Mouse (Mus musculus) MEL (cell line): ENCODE measurements around the gene Glp1r. TPM values are rescaled to one million over a fixed set of nuclear protein-coding genes. Genes with fewer than 3 reads are reported as not detected.

Experiments used
- DNase-seq: peaks from one replicate; pipeline ENCODE4 v3.0.0; 2011; ENCODE audit warnings: low read depth, low spot score
- H3K27ac ChIP-seq: 2 replicates; pipeline ENCODE4 v1.5.1; 2012; ENCODE audit warnings: low read depth, mild to moderate bottlenecking, control low read depth, low read length, moderate library complexity; ENCODE audit not compliant: control insufficient read depth
- H3K27me3 ChIP-seq, 2 experiments: fragments of 150-350 bp in 1 of 2; sonication (generic) in 1 of 2; 2 replicates each; pipeline ENCODE4 v1.6.1; 2012; ENCODE audit warnings: low read length in 2 of 2, mild to moderate bottlenecking in 2 of 2, improper control_type of control experiment in 1 of 2, moderate library complexity in 1 of 2; ENCODE audit not compliant: insufficient read depth in 2 of 2, control insufficient read depth in 1 of 2
- H3K36me3 ChIP-seq, 2 experiments: 2 replicates each; pipeline ENCODE4 v1.6.1; 2012 to 2014; ENCODE audit warnings: low read length in 2 of 2, improper control_type of control experiment in 1 of 2, inconsistent platforms in 1 of 2, mild to moderate bottlenecking in 1 of 2; ENCODE audit not compliant: insufficient read depth in 2 of 2, control insufficient read depth in 1 of 2
- H3K4me1 ChIP-seq, 2 experiments: fragments of 150-350 bp in 1 of 2; sonication (generic) in 1 of 2; 2 replicates each; pipeline ENCODE4 v1.6.1; 2012; ENCODE audit warnings: low read length in 2 of 2, improper control_type of control experiment in 1 of 2, mild to moderate bottlenecking in 1 of 2; ENCODE audit not compliant: insufficient read depth in 2 of 2, control insufficient read depth in 1 of 2
- H3K4me3 ChIP-seq, 2 experiments: fragments of 150-350 bp in 1 of 2; sonication (generic) in 1 of 2; 2 replicates each; pipeline ENCODE4 v1.5.1; 2012; ENCODE audit warnings: low read depth in 2 of 2, low read length in 2 of 2, mild to moderate bottlenecking in 2 of 2, moderate library complexity in 2 of 2, control low read depth in 1 of 2, improper control_type of control experiment in 1 of 2; ENCODE audit not compliant: control insufficient read depth in 1 of 2, insufficient read depth in 1 of 2
- H3K79me2 ChIP-seq: 2 replicates; pipeline ENCODE4 v1.6.1; 2012; ENCODE audit warnings: mild to moderate bottlenecking, low read length, moderate library complexity; ENCODE audit not compliant: control insufficient read depth, poor library complexity, insufficient read depth
- H3K9ac ChIP-seq: 2 replicates; pipeline ENCODE4 v1.6.1; 2012; ENCODE audit warnings: low read depth, mild to moderate bottlenecking, control low read depth, low read length, moderate library complexity; ENCODE audit not compliant: control insufficient read depth, poor library complexity, severe bottlenecking
- H3K9me3 ChIP-seq: fragments of 150-350 bp; sonication (generic); replicated peaks from 2 replicates; pipeline ENCODE4 v1.6.1; 2012; ENCODE audit warnings: mild to moderate bottlenecking, low read length, improper control_type of control experiment, moderate library complexity; ENCODE audit not compliant: insufficient read depth
- CHD1 ChIP-seq: IDR thresholded peaks from 2 replicates; pipeline ENCODE4 v1.6.1; 2012; ENCODE audit warnings: low read depth, mild to moderate bottlenecking, inconsistent platforms, low read length, improper control_type of control experiment
- E2F4 ChIP-seq: IDR thresholded peaks from 2 replicates; pipeline ENCODE4 v1.6.1; 2011; ENCODE audit warnings: low read depth, low read length, improper control_type of control experiment, borderline replicate concordance
- GABPA ChIP-seq: IDR thresholded peaks from 2 replicates; pipeline ENCODE4 v1.6.1; 2012; ENCODE audit warnings: low read depth, mild to moderate bottlenecking, inconsistent platforms, low read length, improper control_type of control experiment, moderate library complexity
- JUND ChIP-seq: IDR thresholded peaks from 2 replicates; pipeline ENCODE4 v1.6.1; 2011; ENCODE audit warnings: low read depth, mild to moderate bottlenecking, improper control_type of control experiment, low read length
- MAFK ChIP-seq: IDR thresholded peaks from 2 replicates; pipeline ENCODE4 v1.6.1; 2011; ENCODE audit warnings: low read depth, mild to moderate bottlenecking, low read length, improper control_type of control experiment, borderline replicate concordance
- MAZ ChIP-seq: IDR thresholded peaks from 2 replicates; pipeline ENCODE4 v1.6.1; 2012; ENCODE audit warnings: low read depth, mild to moderate bottlenecking, inconsistent platforms, low read length, improper control_type of control experiment
- MEF2A ChIP-seq: IDR thresholded peaks from 2 replicates; pipeline ENCODE4 v1.6.1; 2014; ENCODE audit warnings: low read depth, mild to moderate bottlenecking, inconsistent platforms, low read length, improper control_type of control experiment; ENCODE audit not compliant: poor library complexity, insufficient replicate concordance, severe bottlenecking; ENCODE audit errors: extremely low read depth
- MXI1 ChIP-seq: IDR thresholded peaks from 2 replicates; pipeline ENCODE4 v1.6.1; 2011; ENCODE audit warnings: mild to moderate bottlenecking, low read depth, low read length, improper control_type of control experiment
- MYB ChIP-seq: IDR thresholded peaks from 2 replicates; pipeline ENCODE4 v1.6.1; 2011; ENCODE audit warnings: mild to moderate bottlenecking, low read depth, low read length, improper control_type of control experiment
- MYC ChIP-seq: IDR thresholded peaks from 2 replicates; pipeline ENCODE4 v1.6.1; 2011; ENCODE audit warnings: low read depth, mild to moderate bottlenecking, low read length, improper control_type of control experiment, moderate library complexity
- NELFE ChIP-seq: IDR thresholded peaks from 2 replicates; pipeline ENCODE4 v1.6.1; 2011; ENCODE audit warnings: low read depth, low read length, improper control_type of control experiment
- NRF1 ChIP-seq: IDR thresholded peaks from 2 replicates; pipeline ENCODE4 v1.6.1; 2014; ENCODE audit warnings: low read depth, mild to moderate bottlenecking, inconsistent platforms, low read length, improper control_type of control experiment, moderate library complexity; ENCODE audit not compliant: poor library complexity, insufficient read depth, severe bottlenecking
- POLR2AphosphoS2 ChIP-seq: IDR thresholded peaks from 2 replicates; pipeline ENCODE4 v1.6.1; 2011; ENCODE audit warnings: low read length, improper control_type of control experiment
- POLR2AphosphoS5 ChIP-seq: IDR thresholded peaks from 2 replicates; pipeline ENCODE4 v1.6.1; 2012; ENCODE audit warnings: low read depth, borderline replicate concordance, mild to moderate bottlenecking, inconsistent platforms, low read length, moderate library complexity, mixed read lengths
- RCOR1 ChIP-seq: IDR thresholded peaks from 2 replicates; pipeline ENCODE4 v1.6.1; 2012; ENCODE audit warnings: low read depth, mild to moderate bottlenecking, inconsistent platforms, low read length, improper control_type of control experiment
- SIN3A ChIP-seq: IDR thresholded peaks from 2 replicates; pipeline ENCODE4 v1.6.1; 2012; ENCODE audit warnings: low read length, improper control_type of control experiment, inconsistent platforms
- TAL1 ChIP-seq: IDR thresholded peaks from 2 replicates; pipeline ENCODE4 v1.6.1; 2012; ENCODE audit warnings: mild to moderate bottlenecking, inconsistent platforms, low read length, moderate library complexity, mixed read lengths
- TBP ChIP-seq: IDR thresholded peaks from 2 replicates; pipeline ENCODE4 v1.8.0; 2011; ENCODE audit warnings: low read depth, low read length, improper control_type of control experiment
- TCF12 ChIP-seq: IDR thresholded peaks from 2 replicates; pipeline ENCODE4 v1.6.1; 2014; ENCODE audit warnings: low read depth, mild to moderate bottlenecking, inconsistent platforms, low read length, improper control_type of control experiment, moderate library complexity
- UBTF ChIP-seq: IDR thresholded peaks from 2 replicates; pipeline ENCODE4 v1.6.1; 2012; ENCODE audit warnings: low read depth, mild to moderate bottlenecking, inconsistent platforms, low read length, improper control_type of control experiment, moderate library complexity, borderline replicate concordance; ENCODE audit not compliant: insufficient read depth
- USF2 ChIP-seq, 2 experiments: IDR thresholded peaks; 2 replicates each; pipeline ENCODE4 v1.6.1; 2011 to 2012; ENCODE audit warnings: improper control_type of control experiment in 2 of 2, low read length in 2 of 2, borderline replicate concordance in 1 of 2, inconsistent platforms in 1 of 2, low read depth in 1 of 2, mild to moderate bottlenecking in 1 of 2; ENCODE audit not compliant: insufficient read depth in 1 of 2
- ZC3H11A ChIP-seq: IDR thresholded peaks from 2 replicates; pipeline ENCODE4 v1.6.1; 2012; ENCODE audit warnings: low read depth, mild to moderate bottlenecking, inconsistent platforms, low read length, improper control_type of control experiment
- ZKSCAN1 ChIP-seq: IDR thresholded peaks from 2 replicates; pipeline ENCODE4 v1.6.1; 2012; ENCODE audit warnings: low read depth, mild to moderate bottlenecking, inconsistent platforms, low read length, improper control_type of control experiment, moderate library complexity
- polyA plus RNA-seq, 2 experiments: library from polyadenylated mRNA; stranded (reverse) in 1 of 2; unstranded in 1 of 2; fragments of >175 nt in 1 of 2; fragments of >200 nt in 1 of 2; gene quantifications; 2 replicates each; pipeline versions ENCODE4 v1.2.1 to v1.2.4; 2012; ENCODE audit warnings: low replicate concordance in 2 of 2, low read depth in 1 of 2; ENCODE audit not compliant: insufficient read length in 2 of 2, insufficient read depth in 1 of 2, missing spikeins in 1 of 2
- total RNA-seq: library from RNA; depleted of rRNA; stranded (reverse); fragments of 300-350 nt; gene quantifications from 2 replicates; pipeline ENCODE4 v1.2.3, GENCODE M21; 2012

The Glp1r gene
- total and polyA plus RNA-seq, 3 experiments = 0.04 TPM; not detected in 1

DNA sequence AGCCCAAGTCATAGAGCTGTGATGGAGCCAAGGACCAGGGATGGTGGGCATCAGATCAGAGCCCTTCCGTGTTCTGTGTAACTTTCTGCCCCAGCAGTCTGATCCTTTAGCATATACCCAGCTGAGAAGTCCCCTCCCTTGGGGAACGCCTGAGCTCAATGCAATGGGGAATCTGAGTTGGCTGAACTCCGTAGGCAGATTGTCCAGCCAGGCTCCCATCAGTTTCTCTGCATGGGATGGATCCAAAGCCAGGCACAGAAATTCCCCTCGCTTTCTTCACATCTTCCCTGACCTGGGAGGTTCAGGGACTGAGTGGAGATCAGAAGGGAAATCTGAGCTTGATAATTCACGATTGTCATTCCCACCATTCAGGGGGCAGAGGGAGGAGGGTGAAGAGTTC, 33.7 kb downstream of the Glp1r start:
- Histone ChIP-seq H3K4me1 (no peaks in the 10 kb centered on the region), H3K36me3 (no peaks in the 10 kb centered on the region), H3K9ac (no peak overlapping the region), H3K9me3 (no peaks in the 10 kb centered on the region), H3K27ac (no peak overlapping the region), H3K79me2 (no peaks in the 10 kb centered on the region), H3K4me3 (no peak overlapping the region), H3K27me3 (no peaks in the 10 kb centered on the region)
- TF ChIP-seq MXI1 = no peak
- no peak for TF ChIP-seq MAZ
- no peak for TF ChIP-seq RCOR1
- TF ChIP-seq GABPA = no peak
- no peak for TF ChIP-seq NRF1
- TF ChIP-seq MAFK = no peak
- TF ChIP-seq MYB = no peak
- no peak for TF ChIP-seq TCF12
- TF ChIP-seq NELFE = no peak
- no peak for TF ChIP-seq UBTF
- no peak for TF ChIP-seq SIN3A
- no peak for TF ChIP-seq POLR2AphosphoS2
- no peak for TF ChIP-seq ZC3H11A
- TF ChIP-seq POLR2AphosphoS5 = no peak
- no peak for TF ChIP-seq CHD1
- DNase-seq = no peak

DNA sequence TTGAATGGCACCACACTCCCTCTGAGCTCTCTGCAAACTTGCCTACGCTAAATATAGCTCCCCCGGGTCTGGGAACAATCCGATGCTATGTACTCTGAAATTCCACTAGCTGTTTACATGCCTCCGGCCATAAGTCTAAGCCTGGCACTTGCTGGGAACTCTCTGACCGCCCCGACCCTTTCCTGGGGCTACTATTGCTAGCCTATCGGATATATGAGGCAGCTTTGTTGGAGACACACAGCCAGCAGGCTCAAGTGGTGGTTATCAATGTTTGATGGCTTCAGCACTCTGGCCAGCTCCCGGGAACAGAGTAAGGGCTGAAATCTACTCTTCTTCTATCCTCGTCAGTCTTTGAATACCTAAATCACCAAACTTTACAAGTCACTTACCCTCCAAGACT, 36.9 kb downstream of the Glp1r start:
- peak; percentile 28 for DNase-seq
- no peaks in the 10 kb centered on the region for H3K36me3 ChIP-seq

DNA sequence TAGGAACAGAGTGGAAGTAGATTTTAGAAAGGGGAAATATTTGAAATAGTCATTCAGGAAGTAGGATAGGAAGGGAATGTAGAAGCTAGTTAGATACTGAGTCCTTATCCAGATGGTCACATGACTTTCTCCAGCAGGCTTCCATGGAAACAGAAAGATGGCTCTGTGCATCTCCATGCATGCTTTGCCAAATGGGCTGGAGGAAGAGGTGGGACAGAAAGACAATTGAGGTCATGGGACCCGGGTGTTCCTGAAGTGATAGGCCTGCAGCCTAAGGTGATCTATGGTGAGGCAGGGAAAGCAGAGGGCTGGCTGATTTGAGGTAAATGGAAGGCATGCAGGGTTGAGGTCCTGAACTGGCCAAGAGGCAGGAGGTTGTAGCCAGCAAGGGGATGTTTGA, 46.8 kb downstream of the Glp1r start:
- no peak for DNase-seq
- Histone ChIP-seq H3K9me3 (no peaks in the 10 kb centered on the region), H3K27me3 (no peaks in the 10 kb centered on the region)

More for the DNA sequence above, 36.9 kb downstream of the Glp1r start:
- Histone ChIP-seq H3K27me3 (no peaks in the 10 kb centered on the region), H3K4me1 (no peaks in the 10 kb centered on the region), H3K79me2 (no peaks in the 10 kb centered on the region), H3K27ac (no peak overlapping the region), H3K9me3 (no peaks in the 10 kb centered on the region), H3K9ac (no peak overlapping the region), H3K4me3 (no peak overlapping the region)
- TF ChIP-seq MYB (no peak), SIN3A (no peak), MEF2A (no peak), TAL1 (no peak)

More for the DNA sequence above, 46.8 kb downstream of the Glp1r start:
- no peak overlapping the region for H3K9ac ChIP-seq
- no peak overlapping the region for H3K27ac ChIP-seq
- H3K4me3 ChIP-seq = no peak overlapping the region
- TF ChIP-seq NRF1 (no peak), UBTF (no peak), TBP (no peak), ZKSCAN1 (no peak), CHD1 (no peak), MYC (no peak), JUND (no peak), E2F4 (no peak), RCOR1 (no peak), USF2 (IDR thresholded peaks at IDR 0.05; ENCODE audit: borderline replicate concordance in 1 of 2, insufficient read depth in 1 of 2, low read depth in 1 of 2, low read length in 2 of 2) (no peak), SIN3A (no peak), TAL1 (no peak)
- H3K36me3 ChIP-seq = no peaks in the 10 kb centered on the region
- H3K79me2 ChIP-seq = no peaks in the 10 kb centered on the region
- H3K4me1 ChIP-seq = no peaks in the 10 kb centered on the region
